Mouse (Mus musculus): Measurements from ENCODE around the gene Srcap. TPM values are rescaled to one million over a fixed set of nuclear protein-coding genes. Genes with fewer than 3 reads are reported as not detected.

The Srcap gene
- total RNA-seq, 2 experiments from 2014 or later: 122 to 126 TPM

GRCm38 (mm10) chr7:127607150-127607549, 95.4 kb downstream of the Srcap start:
- TF ChIP-seq CTCF (IDR thresholded peaks at IDR 0.05): no peak
- H3K27ac ChIP-seq: no peak overlapping the region
- no peak for DNase-seq (ENCODE audit: extremely low spot score in 1 of 2, low spot score in 2 of 2)
- H3K4me3 ChIP-seq: no peak overlapping the region
- intact Hi-C loops (cut with DNase I): no loop called here

Small RNA genes lying within 50 kb of the gene (microRNA-seq; reads per million reads assigned to microRNA genes)
- 0 reads per million in 2 experiments for gene Gm47278
- 0 to 0.24 reads per million in 2 experiments for gene Mir7060

Other genes with a start within 250 kb of the Srcap start
- gene Sephs2, start 237.9 kb upstream of the Srcap start, total RNA-seq (2021): 10 to 100 TPM; 33.0 to 39.8 TPM
- under 1 TPM; 0.37 to 0.59 TPM for gene Itgal, start 215.7 kb upstream of the Srcap start, total RNA-seq (2021)
- gene Zfp768, start 166.4 kb upstream of the Srcap start, total RNA-seq (2021): 10 to 100 TPM; 13.4 to 14.3 TPM
- 1 to 10 TPM; 6.5 to 8.1 TPM for gene Zfp747, start 135.9 kb upstream of the Srcap start, total RNA-seq (2021)
- 1 to 10 TPM; 3.8 to 5.0 TPM for gene 9130019O22Rik, start 124.8 kb upstream of the Srcap start, total RNA-seq (2021)
- 1 to 10 TPM; 7.6 to 9.3 TPM for gene E430018J23Rik, start 118.4 kb upstream of the Srcap start, total RNA-seq (2021)
- gene Zfp764, start 105.2 kb upstream of the Srcap start, total RNA-seq (2021): 1 to 10 TPM; 3.8 to 5.6 TPM
- gene Zfp688, start 89.9 kb upstream of the Srcap start, total RNA-seq (2021): 10 to 100 TPM; 13.3 to 13.8 TPM
- gene Zfp689, start 62.8 kb upstream of the Srcap start, total RNA-seq (2021): 1 to 10 TPM; 5.5 to 6.7 TPM
- gene Prr14, start 52.4 kb upstream of the Srcap start, total RNA-seq (2021): 10 to 100 TPM; 28.4 to 33.4 TPM
- gene Fbrs, start 32.8 kb upstream of the Srcap start, total RNA-seq (2021): 10 to 100 TPM; 62.3 to 63.9 TPM
- 10 to 100 TPM; 12.6 TPM for gene Gm42715, start 7.6 kb downstream of the Srcap start, total RNA-seq (2021)
- gene Tmem265, start 49.4 kb downstream of the Srcap start, total RNA-seq (2021): 1 to 10 TPM in 1 of 2 experiments, under 1 TPM in 1; 0.50 to 1.0 TPM
- 10 to 100 TPM; 78.1 to 79.8 TPM for gene Phkg2, start 61.4 kb downstream of the Srcap start, total RNA-seq (2021)
- 10 to 100 TPM in 1 of 2 experiments, 1 to 10 TPM in 1; 9.4 to 10.8 TPM for gene Ccdc189, start 76.6 kb downstream of the Srcap start, total RNA-seq (2021)
- gene Rnf40, start 76.8 kb downstream of the Srcap start, total RNA-seq (2021): 10 to 100 TPM; 78.8 to 79.6 TPM
- gene Zfp629, start 103.8 kb downstream of the Srcap start, total RNA-seq (2021): 10 to 100 TPM; 24.5 to 26.2 TPM
- gene Bcl7c, start 196.9 kb downstream of the Srcap start, total RNA-seq (2021): 10 to 100 TPM; 32.7 to 39.9 TPM
- gene Ctf1, start 200.8 kb downstream of the Srcap start, total RNA-seq (2021): 1 to 10 TPM; 2.8 to 3.8 TPM
- not detected for gene Ctf2, start 220.2 kb downstream of the Srcap start, total RNA-seq (2021)
- 10 to 100 TPM; 72.4 to 81.5 TPM for gene Fbxl19, start 232.6 kb downstream of the Srcap start, total RNA-seq (2021)